In the genomic region with DNA sequence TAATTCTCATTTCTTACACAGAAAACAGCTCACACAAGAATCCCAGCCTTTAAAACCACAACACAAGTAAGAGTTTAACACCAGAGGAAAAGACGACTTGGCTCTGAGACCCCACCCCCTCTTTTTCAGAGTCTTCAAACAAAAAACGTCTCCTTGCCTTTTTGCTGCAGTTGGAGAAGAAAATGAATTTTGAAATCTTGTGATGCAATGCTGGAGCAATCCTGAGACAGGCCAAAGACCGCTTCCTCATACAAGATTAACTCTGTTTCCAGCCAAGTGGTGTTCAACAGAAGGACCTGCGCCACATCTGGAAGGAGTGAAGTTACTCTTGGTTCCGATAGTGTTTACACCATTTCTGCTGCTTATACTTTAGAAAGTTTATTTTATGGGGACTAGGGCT, we compare ENCODE assay signal across 12 mouse cellular contexts.
DNase-seq lines count a peak whose midpoint lies in the region; ATAC-seq and TF ChIP-seq lines count a peak whose summit lies in the region.
"Had no signal": no experiment of that assay in that cellular context is flagged by ENCODE, and none has a peak within 500 bp of the region (broad histone marks: within the 10 kb centered on the region; RNA-seq: fewer than 3 reads in every experiment).

No protein-coding gene starts in this region.

- no peaks in the 10 kb centered on the region for H3K27me3 ChIP-seq in heart, embryonic 12.5 days (replicated peaks)
- H3K27me3 ChIP-seq: limb, embryonic 13.5 days had no signal

- TF ChIP-seq CTCF in bone marrow macrophage, adult 2 months (IDR thresholded peaks at IDR 0.05; ENCODE audit: low read depth, low read length) = no peak

- no peak overlapping the region for H3K4me2 ChIP-seq in heart, embryonic 12.5 days
- H3K4me2 ChIP-seq: limb, embryonic 13.5 days had no signal

- 0 out of 2 replicates have a peak, but pooled peaks cover 2% of the 10 kb centered on the region for H3K9me3 ChIP-seq in heart, embryonic 12.5 days (replicated peaks)
- H3K9me3 ChIP-seq: hindbrain, embryonic 10.5 days; limb, embryonic 13.5 days had no signal

- WGBS in heart, embryonic 12.5 days = 83% methylated on average over 5 of the region's 5 CpGs

- no peak overlapping the region for H3K4me3 ChIP-seq in heart, embryonic 12.5 days
- H3K4me3 ChIP-seq in bone marrow macrophage, adult 2 months (ENCODE audit: insufficient read depth, low read length) = no peak overlapping the region
- H3K4me3 ChIP-seq: heart, adult 2 months; hindbrain, embryonic 10.5 days; limb, embryonic 13.5 days had no signal

- H3K27ac ChIP-seq in heart, embryonic 12.5 days (ENCODE audit: poor library complexity, severe bottlenecking) = no peak overlapping the region
- 0 out of 2 replicates have a peak overlapping the region, but pooled peaks have one; percentile 29 for H3K27ac ChIP-seq in bone marrow macrophage, adult 2 months (ENCODE audit: insufficient read depth, low read depth, low read length)
- H3K27ac ChIP-seq: heart, adult 2 months; hindbrain, embryonic 10.5 days; limb, embryonic 13.5 days had no signal

- peaks cover 19% of the 10 kb centered on the region for H3K4me1 ChIP-seq in heart, embryonic 12.5 days (replicated peaks)
- peaks cover 13% of the 10 kb centered on the region for H3K4me1 ChIP-seq in bone marrow macrophage, adult 2 months (ENCODE audit: control insufficient read depth, insufficient read depth, low read length)
- H3K4me1 ChIP-seq: hindbrain, embryonic 10.5 days; limb, embryonic 13.5 days had no signal

- peak; percentile 49 to 58 for DNase-seq in heart, adult 18-20 months
- DNase-seq in 3T3-L1 (ENCODE audit: low read depth, low spot score) = peak; percentile 11
- no peak for DNase-seq in right cerebral cortex, postnatal 4 days
- no peak for DNase-seq in right cerebral cortex, postnatal 14 days
- DNase-seq: kidney, postnatal 4 days had no signal

- TF ChIP-seq POLR2A in bone marrow macrophage, adult 2 months (IDR thresholded peaks at IDR 0.05; ENCODE audit: borderline replicate concordance, low read depth, low read length) = no peak

- no peak overlapping the region for H3K9ac ChIP-seq in heart, embryonic 12.5 days
- H3K9ac ChIP-seq: limb, embryonic 13.5 days had no signal

- ATAC-seq in heart, embryonic 12.5 days (ENCODE audit: insufficient number of reproducible peaks, low FRiP score) = no peak
- ATAC-seq in megakaryocyte, adult 5-6 weeks (ENCODE audit: poor library complexity, severe bottlenecking) = peak; percentile 91
- ATAC-seq: intestine, postnatal 0 days had no signal

- H3K36me3 ChIP-seq in heart, embryonic 12.5 days = peaks cover 16% of the 10 kb centered on the region
- H3K36me3 ChIP-seq: limb, embryonic 13.5 days had no signal

Comparison
In these comparisons a context has a peak if more than half of its experiments do, and no peak if none do; other contexts are left out.
1. DNase-seq: peak in heart, adult 18-20 months (2 of 2) and 3T3-L1 (single experiment); none in right cerebral cortex, postnatal 4 days (single experiment) and right cerebral cortex, postnatal 14 days (single experiment).